Mouse (Mus musculus): ENCODE measurements around the gene Tssk1. TPM values are rescaled to one million over a fixed set of nuclear protein-coding genes. Genes with fewer than 3 reads are reported as not detected.

Gene Tssk1
- total RNA-seq (2021): under 1 TPM in 1 of 2 experiments, not detected in 1; 0.09 TPM
- long read RNA-seq: 0 reads

DNA sequence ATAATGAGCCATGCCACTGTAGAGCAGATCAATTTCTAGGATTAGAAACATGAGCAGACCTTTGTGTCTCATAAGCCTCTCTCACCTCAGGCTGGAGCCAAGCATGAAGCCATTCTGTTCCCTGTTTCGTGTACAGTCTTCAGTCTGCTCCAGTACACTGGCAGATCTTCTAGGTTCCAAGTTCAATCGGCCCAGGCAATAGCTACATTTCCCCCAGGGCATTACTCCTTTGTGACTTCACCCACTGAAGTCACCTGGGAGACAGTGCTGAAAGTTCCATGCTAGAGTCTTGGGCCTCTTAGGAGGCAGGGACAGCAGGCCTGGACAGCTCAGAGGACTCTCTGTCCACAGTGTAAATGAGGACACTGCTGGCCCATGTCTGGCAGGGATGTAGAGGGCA is at the start of gene Tssk1:
Gene Tssk1, plus strand, starts transcription at position 301 of the 400 bp plus-strand sequence.
- DNase-seq (ENCODE audit: low spot score in 2 of 2): no peak

- no peak for DNase-seq (ENCODE audit: low spot score in 2 of 2)
These were observed 45.6 kb upstream of the Tssk1 start for GRCm38 (mm10) chr16:17848431-17848830.

- peak in 1 of 2 experiments; percentile 60 for DNase-seq (ENCODE audit: low spot score in 2 of 2)
These were observed 45.1 kb upstream of the Tssk1 start for GRCm38 (mm10) chr16:17848928-17849327.

DNA sequence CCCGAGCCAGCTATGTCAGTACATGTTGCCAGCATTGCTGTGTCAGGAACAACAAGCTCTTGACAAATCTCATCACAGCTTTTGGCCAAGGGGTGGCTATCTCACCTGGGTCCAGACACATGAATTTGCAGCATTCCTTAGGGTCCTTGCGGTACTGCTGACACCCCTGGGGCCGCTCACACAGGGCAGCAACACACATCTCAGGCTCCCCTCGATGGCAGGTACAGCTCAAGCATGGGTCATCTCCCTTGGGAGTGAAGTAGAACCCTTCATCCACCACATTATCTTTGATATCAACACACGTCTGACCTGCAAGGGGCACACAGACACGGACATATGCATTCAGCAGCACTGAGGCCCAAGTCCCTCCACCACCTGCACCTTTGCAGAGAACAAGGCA is 44.5 kb upstream of the Tssk1 start:
- DNase-seq (ENCODE audit: low spot score in 2 of 2): no peak

- DNase-seq (ENCODE audit: low spot score in 2 of 2): no peak
These were observed 42.7 kb upstream of the Tssk1 start for GRCm38 (mm10) chr16:17851331-17851730.

DNA sequence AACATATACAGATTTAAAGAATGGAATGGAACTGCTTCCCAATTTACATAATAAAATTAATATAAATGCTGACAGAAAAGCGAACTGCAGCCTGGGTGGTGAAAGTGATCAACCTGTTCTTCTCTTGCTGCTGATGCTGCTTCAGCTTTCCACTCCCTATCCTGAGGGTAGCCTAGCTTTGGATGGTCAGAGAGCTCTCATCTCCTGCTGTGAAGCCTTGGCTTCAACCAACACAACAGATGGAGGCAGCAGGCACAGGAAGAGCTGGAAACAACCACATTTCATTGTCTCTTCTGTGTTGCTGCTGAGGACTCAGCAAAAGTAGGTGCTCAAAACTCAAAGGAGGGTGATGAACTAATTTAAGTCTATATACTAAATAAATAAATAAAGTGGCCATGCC is 42.2 kb upstream of the Tssk1 start:
- DNase-seq (ENCODE audit: low spot score in 2 of 2): no peak

DNA sequence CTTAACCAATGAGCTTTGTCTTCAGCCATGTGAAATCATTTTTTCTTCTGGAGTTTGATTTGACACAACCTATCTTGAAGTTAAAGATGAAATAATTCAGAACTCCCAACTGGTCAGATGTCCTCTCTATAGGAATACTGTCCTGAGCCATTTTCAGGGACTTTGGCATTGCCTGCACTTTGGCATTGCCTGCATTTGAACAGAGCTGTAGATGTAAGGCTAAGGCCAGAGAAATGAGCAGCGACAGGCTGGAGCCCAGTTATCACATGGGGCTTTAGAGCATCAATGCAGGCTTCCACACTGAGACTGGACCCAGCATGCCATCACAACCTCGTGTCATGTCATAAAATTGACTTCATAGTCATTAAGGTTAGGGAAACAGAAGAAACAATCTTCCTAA is 40.8 kb upstream of the Tssk1 start:
- no peak for DNase-seq (ENCODE audit: low spot score in 2 of 2)

DNA sequence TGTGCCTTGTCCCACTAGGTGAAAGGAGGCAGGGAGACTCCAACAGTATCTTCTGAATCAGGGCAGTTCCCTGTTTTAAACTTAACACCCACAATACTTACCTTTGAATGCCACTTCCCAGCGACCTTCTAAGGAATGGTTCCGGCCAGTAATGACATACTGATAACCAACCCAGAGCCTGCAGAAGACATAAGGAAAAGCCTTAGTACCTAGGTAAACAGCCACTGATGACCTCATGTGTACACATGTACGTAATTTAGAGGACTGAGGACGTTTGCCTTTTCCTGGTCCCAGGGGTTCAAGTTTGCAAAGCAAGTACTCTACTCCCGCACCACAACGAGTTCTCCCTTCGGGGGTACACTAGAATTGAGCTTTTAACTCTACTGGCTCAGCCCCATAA is 36.9 kb upstream of the Tssk1 start:
- no peak for DNase-seq (ENCODE audit: low spot score in 2 of 2)

DNA sequence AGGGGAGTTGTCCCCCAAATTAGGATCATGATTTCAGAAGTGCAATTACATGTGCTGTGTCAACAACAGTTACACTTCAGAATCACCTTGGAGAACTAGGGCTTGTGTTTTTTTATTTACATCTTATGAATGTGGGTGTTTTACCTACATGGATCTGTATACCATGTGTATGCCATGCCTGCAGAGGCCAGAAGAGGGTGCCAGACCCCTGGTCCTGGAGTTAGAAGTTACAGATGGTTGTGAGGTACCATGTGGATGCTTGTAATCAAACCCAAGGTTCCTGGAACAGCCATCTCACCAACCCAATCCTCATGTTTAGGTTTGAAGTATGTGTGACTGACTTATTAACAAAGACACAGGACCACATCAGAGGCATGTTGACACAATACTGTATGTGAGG is 35.4 kb upstream of the Tssk1 start:
- no peak for DNase-seq (ENCODE audit: low spot score in 2 of 2)

DNA sequence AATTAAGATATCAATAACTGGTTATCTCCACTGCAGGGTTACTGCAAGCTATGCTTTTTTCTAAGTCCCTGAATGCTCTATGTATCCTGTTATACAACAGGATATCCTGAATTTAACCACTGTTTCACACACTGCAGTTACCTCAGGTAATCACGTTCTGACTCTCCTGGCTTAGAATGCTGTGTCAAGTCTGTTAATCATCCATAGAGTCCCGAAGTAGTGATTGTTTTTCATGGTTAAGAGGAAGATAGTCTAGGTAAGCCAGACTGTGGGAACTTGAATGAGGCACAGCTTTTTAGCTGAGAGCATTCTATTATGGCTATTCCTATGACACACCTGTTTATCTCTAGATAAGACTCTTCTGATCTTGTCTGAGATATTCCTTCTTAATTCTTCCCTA is 28.7 kb upstream of the Tssk1 start:
- no peak for DNase-seq (ENCODE audit: low spot score in 2 of 2)

DNA sequence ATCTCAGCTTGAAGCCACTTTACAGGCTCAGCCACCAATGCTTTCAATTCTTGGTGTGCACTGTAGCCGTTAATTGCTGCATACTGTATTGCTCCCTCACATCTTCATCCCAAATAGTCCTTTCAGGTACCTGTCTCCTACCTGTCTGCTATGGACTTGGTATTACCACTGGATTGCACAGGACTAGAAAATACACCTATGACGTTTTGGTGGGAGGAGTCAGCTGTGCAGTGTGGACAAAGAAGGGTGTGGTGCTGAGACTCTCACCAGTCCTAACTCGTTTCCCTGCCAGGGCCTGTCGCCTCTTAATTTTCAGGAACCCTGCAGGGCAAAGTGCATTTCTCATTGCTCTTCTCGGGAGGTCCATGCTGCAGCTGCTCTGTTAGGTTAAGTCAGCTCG is 28.3 kb upstream of the Tssk1 start:
- DNase-seq (ENCODE audit: low spot score in 2 of 2): no peak

- no peak for DNase-seq (ENCODE audit: low spot score in 2 of 2)
These were observed 22.8 kb upstream of the Tssk1 start for GRCm38 (mm10) chr16:17871248-17871647.

DNA sequence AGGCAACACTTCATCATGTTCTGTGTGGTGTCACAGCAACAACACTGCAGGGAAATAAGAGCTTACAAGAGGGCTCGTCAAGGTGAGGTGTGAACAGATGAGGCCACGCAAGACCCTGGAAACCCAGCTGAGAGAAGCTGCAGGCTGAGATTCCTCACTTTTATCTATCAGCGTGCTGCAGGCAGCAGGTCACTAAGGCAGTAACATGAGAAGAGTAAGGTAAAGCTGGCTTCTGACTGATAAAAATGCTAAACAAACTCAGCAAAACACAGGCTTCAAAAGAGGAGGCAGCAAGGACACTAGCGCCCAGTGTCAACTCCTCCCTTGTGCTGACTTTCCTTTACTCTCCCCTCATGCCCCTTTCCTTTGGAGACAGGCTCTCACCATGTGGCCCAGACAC is 21.0 kb upstream of the Tssk1 start:
- no peak for DNase-seq (ENCODE audit: low spot score in 2 of 2)

DNA sequence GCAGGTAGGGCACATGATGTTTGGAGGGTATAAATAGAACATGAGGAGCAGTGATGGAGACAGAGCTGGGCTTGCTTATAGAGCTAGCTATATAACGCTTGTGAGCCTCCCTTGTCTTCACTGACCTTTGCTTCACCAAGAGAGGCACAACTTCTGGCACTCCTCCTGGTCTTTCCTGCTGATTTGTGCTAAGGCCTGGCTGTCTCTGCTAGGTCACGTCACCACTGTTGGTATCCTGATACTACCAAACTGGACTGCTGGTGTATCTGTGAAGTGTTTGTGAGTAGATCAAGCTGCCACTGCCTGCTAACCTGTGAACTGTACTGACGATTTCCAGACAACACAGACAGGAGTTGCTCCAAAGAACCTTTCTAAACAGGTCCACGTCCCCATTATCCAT is 18.8 kb upstream of the Tssk1 start:
- no peak for DNase-seq (ENCODE audit: low spot score in 2 of 2)

GRCm38 (mm10) chr16:17876096-17876495 is 17.9 kb upstream of the Tssk1 start:
- no peak for DNase-seq (ENCODE audit: low spot score in 2 of 2)

DNA sequence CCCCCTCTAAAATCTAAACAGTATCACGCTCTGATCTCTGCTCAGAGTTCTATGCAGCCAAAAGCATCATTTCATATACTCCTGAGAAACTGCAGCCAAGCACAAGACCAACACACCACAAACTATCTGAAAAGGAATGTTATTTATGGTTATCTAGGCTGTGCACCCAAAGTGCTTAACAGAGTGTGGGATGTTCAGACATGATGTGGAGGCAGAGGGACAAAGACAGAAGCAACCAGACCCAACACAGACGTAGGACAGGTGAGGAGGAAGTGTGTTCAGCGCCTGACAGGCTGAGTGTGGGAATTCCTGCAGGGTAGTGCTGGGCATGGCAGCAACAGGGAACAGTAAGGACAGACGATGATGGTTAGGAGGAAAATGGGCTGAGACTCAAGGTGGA is 14.5 kb upstream of the Tssk1 start:
- DNase-seq (ENCODE audit: low spot score in 2 of 2): no peak

DNA sequence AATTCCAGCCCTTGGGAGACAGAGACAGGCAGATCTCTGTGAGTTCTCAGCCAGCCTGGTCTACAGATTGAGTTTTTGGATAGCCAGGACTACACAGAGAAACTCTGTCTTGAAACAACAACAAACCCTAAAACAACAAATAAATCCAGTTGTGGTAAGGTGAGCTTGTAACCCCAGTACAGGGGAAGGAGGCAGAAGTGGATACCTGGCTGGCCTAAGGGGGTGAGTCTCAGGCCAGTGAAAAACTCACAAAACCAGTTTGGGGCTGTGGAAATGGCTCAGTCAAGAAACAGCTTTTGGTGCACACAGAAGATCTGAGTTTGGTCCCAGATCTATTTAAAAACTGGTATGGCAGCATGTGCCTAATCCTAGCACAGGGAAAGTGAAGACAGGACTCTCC is 11.8 kb upstream of the Tssk1 start:
- DNase-seq (ENCODE audit: low spot score in 2 of 2): no peak

- DNase-seq (ENCODE audit: low spot score in 2 of 2): no peak
These were observed 9.9 kb upstream of the Tssk1 start for GRCm38 (mm10) chr16:17884116-17884515.

- no peak for DNase-seq (ENCODE audit: low spot score in 2 of 2)
These were observed 4.2 kb upstream of the Tssk1 start for GRCm38 (mm10) chr16:17889689-17890341.

DNA sequence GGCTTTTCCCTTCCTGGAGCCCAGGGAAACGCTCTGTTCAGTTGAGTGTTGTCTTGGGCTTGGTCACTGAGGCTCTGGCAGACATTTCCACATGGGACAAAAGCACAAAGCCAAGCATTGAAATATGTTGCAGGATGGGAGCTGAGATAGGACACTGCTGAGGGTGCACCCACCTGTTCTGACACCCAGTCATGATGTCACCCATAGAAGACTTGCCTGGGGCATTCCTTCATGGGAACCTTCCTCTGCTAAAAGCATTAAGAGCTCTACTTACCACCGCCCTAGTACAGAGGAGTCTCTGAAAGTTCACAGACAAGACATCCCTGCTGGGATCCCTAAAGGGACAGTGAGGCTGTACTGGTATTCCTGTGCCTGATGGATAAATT is 3.7 kb upstream of the Tssk1 start:
- no peak for DNase-seq (ENCODE audit: low spot score in 2 of 2)

- peak; percentile 70 to 73 for DNase-seq (ENCODE audit: low spot score in 2 of 2)
These were observed 3.0 kb upstream of the Tssk1 start for GRCm38 (mm10) chr16:17890917-17891566.

DNA sequence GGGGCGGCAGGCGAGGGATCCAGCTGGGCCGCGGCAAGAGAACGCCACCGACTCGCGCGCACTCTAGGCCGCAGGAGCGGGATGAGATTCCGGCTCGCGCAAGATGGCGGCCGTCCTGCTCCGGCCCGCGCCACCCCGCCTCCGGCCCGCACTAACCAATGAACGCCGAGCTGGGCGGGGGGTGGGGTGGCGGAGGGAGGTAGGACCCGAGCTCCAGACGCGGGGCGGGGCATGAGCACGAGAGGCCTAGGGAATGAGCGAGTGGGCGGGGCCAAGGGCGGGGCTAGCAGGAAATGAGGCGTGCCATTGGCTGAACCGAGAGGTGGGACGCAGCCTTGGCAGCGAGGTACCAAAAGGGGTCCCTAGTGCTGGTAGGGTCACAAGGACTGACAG is 2.5 kb upstream of the Tssk1 start, which contains the start of gene Gm20518:
Gene Gm20518, minus strand, starts transcription at position 105 of the 393 bp plus-strand sequence.
- DNase-seq (ENCODE audit: low spot score in 2 of 2): peak; percentile 99

- DNase-seq (ENCODE audit: low spot score in 2 of 2): peak; percentile 20 to 39
These were observed 1.4 kb upstream of the Tssk1 start for GRCm38 (mm10) chr16:17892606-17893005.
